ENCODE assay signal across 9 mouse cellular contexts in the genomic region with DNA sequence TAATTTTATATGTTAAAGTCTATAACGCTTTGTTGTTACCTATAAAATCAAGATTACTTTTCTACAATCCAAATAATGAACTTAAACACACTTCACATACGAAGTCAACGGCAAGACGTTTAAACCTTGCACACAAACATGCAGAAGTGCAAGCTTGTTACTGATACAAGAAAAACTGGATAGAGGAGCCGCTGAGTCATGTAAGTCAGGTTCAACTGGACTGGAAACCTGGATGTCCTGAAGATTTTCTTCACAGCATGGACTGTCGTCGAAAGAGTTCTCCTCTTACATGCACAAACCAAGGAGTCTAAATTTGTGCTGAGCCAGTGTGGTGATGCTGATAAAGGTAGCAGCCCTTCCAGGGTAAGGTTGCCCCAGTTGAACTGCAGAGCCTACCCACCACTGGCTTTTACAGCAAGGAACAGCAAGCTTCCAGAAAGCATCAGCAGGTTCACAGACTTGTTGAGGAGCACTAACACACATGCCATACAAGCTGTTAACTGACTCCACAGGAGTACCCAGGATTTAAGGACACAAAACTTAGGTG. TPM values are rescaled to one million over a fixed set of nuclear protein-coding genes. Genes with fewer than 3 reads are reported as not detected.
DNase-seq lines count a peak whose midpoint lies in the region; ATAC-seq lines count a peak whose summit lies in the region.
"Had no signal": no experiment of that assay in that cellular context is flagged by ENCODE, and none has a peak within 500 bp of the region (broad histone marks: within the 10 kb centered on the region; RNA-seq: fewer than 3 reads in every experiment).

No protein-coding gene starts in this region.

- ATAC-seq in lung, embryonic 15.5 days (ENCODE audit: borderline replicate concordance, extremely low read depth, low FRiP score, low TSS enrichment): no peak
- ATAC-seq in embryonic facial prominence, embryonic 13.5 days (ENCODE audit: insufficient number of reproducible peaks, insufficient read depth, low FRiP score, low TSS enrichment, low read depth): no peak
- ATAC-seq in intestine, embryonic 16.5 days: no peak
- no peak for ATAC-seq in neural tube, embryonic 13.5 days (ENCODE audit: low read depth)

- H3K4me1 ChIP-seq in lung, embryonic 15.5 days: peaks cover 19% of the 10 kb centered on the region
- peaks cover 15% of the 10 kb centered on the region for H3K4me1 ChIP-seq in embryonic facial prominence, embryonic 13.5 days
- peaks cover 14% of the 10 kb centered on the region for H3K4me1 ChIP-seq in intestine, embryonic 16.5 days (ENCODE audit: control insufficient read depth, insufficient read depth, low read length)
- H3K4me1 ChIP-seq in neural tube, embryonic 13.5 days (replicated peaks): peaks cover 31% of the 10 kb centered on the region

- peak overlapping the region; percentile 60; the same call in 1 of the 2 replicates for H3K4me2 ChIP-seq in lung, embryonic 15.5 days
- peak overlapping the region; percentile 74 for H3K4me2 ChIP-seq in embryonic facial prominence, embryonic 13.5 days
- peak overlapping the region; percentile 65 for H3K4me2 ChIP-seq in intestine, embryonic 16.5 days (ENCODE audit: low read depth, low read length)
- peak overlapping the region; percentile 89 for H3K4me2 ChIP-seq in neural tube, embryonic 13.5 days

- H3K27me3 ChIP-seq in lung, embryonic 15.5 days: no peaks in the 10 kb centered on the region
- H3K27me3 ChIP-seq in embryonic facial prominence, embryonic 13.5 days: no peaks in the 10 kb centered on the region
- H3K27me3 ChIP-seq in intestine, embryonic 16.5 days (replicated peaks; ENCODE audit: control insufficient read depth, insufficient read depth, low read length): no peaks in the 10 kb centered on the region
- no peaks in the 10 kb centered on the region for H3K27me3 ChIP-seq in neural tube, embryonic 13.5 days

- no peak overlapping the region for H3K4me3 ChIP-seq in lung, embryonic 15.5 days
- H3K4me3 ChIP-seq in embryonic facial prominence, embryonic 13.5 days: peak overlapping the region; percentile 69
- no peak overlapping the region for H3K4me3 ChIP-seq in intestine, embryonic 16.5 days (ENCODE audit: low read length)
- H3K4me3 ChIP-seq in neural tube, embryonic 13.5 days: peak overlapping the region; percentile 78

- H3K9me3 ChIP-seq in lung, embryonic 15.5 days: no peaks in the 10 kb centered on the region
- H3K9me3 ChIP-seq in embryonic facial prominence, embryonic 13.5 days: no peaks in the 10 kb centered on the region
- H3K9me3 ChIP-seq in intestine, embryonic 16.5 days (ENCODE audit: control insufficient read depth, low read length): no peaks in the 10 kb centered on the region
- H3K9me3 ChIP-seq in neural tube, embryonic 13.5 days: no peaks in the 10 kb centered on the region

- H3K27ac ChIP-seq in lung, embryonic 15.5 days: no peak overlapping the region
- no peak overlapping the region for H3K27ac ChIP-seq in embryonic facial prominence, embryonic 13.5 days
- no peak overlapping the region for H3K27ac ChIP-seq in intestine, embryonic 16.5 days (ENCODE audit: low read length)
- no peak overlapping the region for H3K27ac ChIP-seq in neural tube, embryonic 13.5 days (replicated peaks)
- H3K27ac ChIP-seq: macrophage had no signal

- DNase-seq in lung, postnatal 14 days: no peak
- no peak for DNase-seq in left cerebral cortex, adult 11 months (ENCODE audit: low spot score)
- DNase-seq in right cerebral cortex, adult 18-20 months: no peak
- DNase-seq in adrenal gland, adult 2 months: no peak

- 68% methylated on average over 7 of the region's 7 CpGs for WGBS in lung, embryonic 15.5 days
- WGBS in embryonic facial prominence, embryonic 13.5 days: 81% methylated on average over 7 of the region's 7 CpGs
- 76% methylated on average over 7 of the region's 7 CpGs for WGBS in intestine, embryonic 16.5 days
- 90% methylated on average over 7 of the region's 7 CpGs for WGBS in neural tube, embryonic 13.5 days

- peaks cover 13% of the 10 kb centered on the region for H3K36me3 ChIP-seq in lung, embryonic 15.5 days
- H3K36me3 ChIP-seq in embryonic facial prominence, embryonic 13.5 days: peaks cover 14% of the 10 kb centered on the region
- 0 out of 2 replicates have a peak, but pooled peaks cover 2% of the 10 kb centered on the region for H3K36me3 ChIP-seq in intestine, embryonic 16.5 days (ENCODE audit: control insufficient read depth, insufficient read depth, low read length)
- H3K36me3 ChIP-seq in neural tube, embryonic 13.5 days: peaks cover 18% of the 10 kb centered on the region

- H3K9ac ChIP-seq in lung, embryonic 15.5 days: no peak overlapping the region
- H3K9ac ChIP-seq in embryonic facial prominence, embryonic 13.5 days: no peak overlapping the region
- H3K9ac ChIP-seq in intestine, embryonic 16.5 days (ENCODE audit: low read depth, low read length): no peak overlapping the region
- no peak overlapping the region; the same call in 1 of the 2 replicates for H3K9ac ChIP-seq in neural tube, embryonic 13.5 days

RNA-seq across cellular contexts. Expression of gene Pcf11, which starts 3.4 kb away (rescaled TPM):
- polyA plus RNA-seq in lung, embryonic 15.5 days (2015; fragmentation: Nextera tagmentation; extraction: Ambion mirVana): 18.9 and 22.1 TPM in 2 replicates
- 27.2 and 32.5 TPM in 2 replicates for polyA plus RNA-seq in embryonic facial prominence, embryonic 13.5 days (2015; fragmentation: Nextera tagmentation; extraction: Ambion mirVana)
- 15.4 and 15.9 TPM in 2 replicates for polyA plus RNA-seq in intestine, embryonic 16.5 days (2015; fragmentation: Nextera tagmentation; extraction: Ambion mirVana)
- polyA plus RNA-seq in neural tube, embryonic 13.5 days (2015; fragmentation: Nextera tagmentation; extraction: Ambion mirVana): 20.5 and 21.0 TPM in 2 replicates
- total RNA-seq in adrenal gland, adult 2 months (2021): 10 to 100 TPM; 45.2 to 68.5 TPM
- 17.2 and 20.2 TPM in 2 replicates for polyA plus RNA-seq in adrenal gland, adult 2 months (2012; rRNA removed)

RNA-seq across cellular contexts. Expression of gene Ankrd42, which starts 29.4 kb away (rescaled TPM):
- polyA plus RNA-seq in lung, embryonic 15.5 days (2015; fragmentation: Nextera tagmentation; extraction: Ambion mirVana): 6.3 and 8.5 TPM in 2 replicates
- polyA plus RNA-seq in embryonic facial prominence, embryonic 13.5 days (2015; fragmentation: Nextera tagmentation; extraction: Ambion mirVana): 10.8 and 11.4 TPM in 2 replicates
- 2.9 and 3.1 TPM in 2 replicates for polyA plus RNA-seq in intestine, embryonic 16.5 days (2015; fragmentation: Nextera tagmentation; extraction: Ambion mirVana)
- polyA plus RNA-seq in neural tube, embryonic 13.5 days (2015; fragmentation: Nextera tagmentation; extraction: Ambion mirVana): 16.1 and 16.4 TPM in 2 replicates
- total RNA-seq in adrenal gland, adult 2 months (2021): 1 to 10 TPM; 6.6 to 8.5 TPM
- 1.1 and 1.3 TPM in 2 replicates for polyA plus RNA-seq in adrenal gland, adult 2 months (2012; rRNA removed)

Comparison
In these comparisons a context has a peak if more than half of its experiments do, and no peak if none do; other contexts are left out.
1. H3K4me3 ChIP-seq: peak in embryonic facial prominence, embryonic 13.5 days (single experiment) and neural tube, embryonic 13.5 days (single experiment); none in lung, embryonic 15.5 days (single experiment) and intestine, embryonic 16.5 days (single experiment).
2. Peak in every context shown above with its lines, with median percentiles within 50 percentile points of each other: H3K4me2 ChIP-seq.